Mouse (Mus musculus) intestine, embryonic 16.5 days (tissue): ENCODE measurements around the gene Poc1b. TPM values are rescaled to one million over a fixed set of nuclear protein-coding genes. Genes with fewer than 3 reads are reported as not detected.
A peak's percentile ranks its signal among the peaks of the same experiment; 100 is the strongest.

Experiments
- ATAC-seq: fragments of 200-750 bp; cut with Nextera tagmentation; 2 replicates; pipeline ENCODE4 v1.8.0; 2017; ENCODE audit warnings: moderate TSS enrichment, moderate library complexity
- H3K27ac ChIP-seq: fragments of 300-500 bp; sonication (generic); 2 replicates; pipeline ENCODE4 v1.5.1; 2014; ENCODE audit warnings: mild to moderate bottlenecking, low read length
- H3K27me3 ChIP-seq: fragments of 300-500 bp; sonication (generic); replicated peaks from 2 replicates; pipeline ENCODE4 v1.6.1; 2014; ENCODE audit warnings: low read length, control low read depth, mixed read lengths; ENCODE audit not compliant: control insufficient read depth, insufficient read depth
- H3K36me3 ChIP-seq: fragments of 300-500 bp; sonication (generic); 2 replicates; pipeline ENCODE4 v1.6.1; 2014; ENCODE audit warnings: low read length, control low read depth; ENCODE audit not compliant: control insufficient read depth, insufficient read depth
- H3K4me1 ChIP-seq: fragments of 300-500 bp; sonication (generic); 2 replicates; pipeline ENCODE4 v1.6.1; 2014; ENCODE audit warnings: low read length, control low read depth, mixed read lengths; ENCODE audit not compliant: control insufficient read depth, insufficient read depth
- H3K4me2 ChIP-seq: fragments of 300-500 bp; sonication (generic); 2 replicates; pipeline ENCODE4 v1.6.1; 2014; ENCODE audit warnings: low read depth, low read length, control low read depth
- H3K4me3 ChIP-seq: fragments of 300-500 bp; sonication (generic); 2 replicates; pipeline ENCODE4 v1.5.1; 2014; ENCODE audit warnings: mild to moderate bottlenecking, low read length
- H3K9ac ChIP-seq: fragments of 300-500 bp; sonication (generic); 2 replicates; pipeline ENCODE4 v1.6.1; 2014; ENCODE audit warnings: low read depth, low read length
- H3K9me3 ChIP-seq: fragments of 300-500 bp; sonication (generic); 2 replicates; pipeline ENCODE4 v1.6.1; 2016; ENCODE audit warnings: low read length, control low read depth; ENCODE audit not compliant: control insufficient read depth
- WGBS: fragments of 180-500 bp; shearing (Covaris S2); extraction: QIAGEN DNeasy Blood & Tissue Kit; methylation state at CpG from one replicate; pipeline ENCODE4 v1.1.7; 2014; 5-methylcytosine and 5-hydroxymethylcytosine counted together
- polyA plus RNA-seq: library from polyadenylated mRNA; unstranded; fragments of >200 nt; fragmentation: Nextera tagmentation; extraction: Ambion mirVana; gene quantifications from 2 replicates; pipeline ENCODE4 v1.2.1, GENCODE M21; 2015

Poc1b gene
- polyA plus RNA-seq, 1 experiment from 2014 or later, result 20.5 TPM

DNA sequence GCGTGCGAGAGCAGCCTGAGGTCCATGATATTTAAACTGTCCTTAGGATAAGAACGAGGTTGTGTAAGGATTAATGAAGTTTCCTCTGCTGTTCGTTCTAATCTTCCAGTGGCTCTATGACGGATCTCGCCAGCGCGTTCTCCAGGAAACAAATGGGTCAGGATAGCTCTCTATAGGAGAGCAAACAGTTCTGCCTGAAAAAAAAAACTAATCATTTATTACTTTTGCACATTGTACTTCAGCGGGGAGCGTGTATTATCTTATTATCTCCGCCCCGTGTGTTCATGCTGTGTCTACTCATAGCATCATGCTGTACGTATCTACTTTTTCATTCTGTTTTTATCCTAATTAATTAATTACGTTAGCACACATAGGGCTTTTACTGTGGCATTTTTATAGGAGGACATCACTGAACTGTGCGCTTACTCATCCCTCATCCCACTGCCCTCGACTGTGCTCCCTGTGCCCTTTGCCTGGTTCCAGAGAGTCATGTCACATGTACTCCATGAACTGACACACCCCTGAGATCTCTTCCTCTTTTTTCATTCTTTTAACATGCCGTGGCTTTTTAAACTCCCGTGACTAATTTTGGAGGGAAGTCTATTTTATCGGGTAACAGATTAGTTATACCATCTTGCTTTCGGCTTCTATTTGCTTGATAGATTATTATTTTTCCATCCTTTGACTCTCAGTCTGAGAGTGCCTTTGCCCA lies 140.1 kb downstream of the Poc1b start:
- Histone ChIP-seq H3K4me1 (peaks cover 11% of the 10 kb centered on the region), H3K27me3 (no peaks in the 10 kb centered on the region), H3K9ac (no peak overlapping the region), H3K36me3 (no peaks in the 10 kb centered on the region), H3K9me3 (no peaks in the 10 kb centered on the region), H3K27ac (no peak overlapping the region), H3K4me2 (no peak overlapping the region), H3K4me3 (no peak overlapping the region)
- 71% methylated on average over 20 of the region's 20 CpGs for WGBS
- peak; percentile 29; the same call in 1 of the 2 replicates for ATAC-seq

Other genes starting within 250 kb of the Poc1b start
- 149 and 151 TPM in 2 replicates for gene Atp2b1, start 192.6 kb upstream of the Poc1b start, polyA plus RNA-seq
- gene Galnt4, start 1.1 kb downstream of the Poc1b start, polyA plus RNA-seq, result 19.3 and 21.6 TPM in 2 replicates
- gene Phxr2, start 19.3 kb downstream of the Poc1b start, polyA plus RNA-seq, result not detected in 2 replicates
- gene Dusp6, start 156.2 kb downstream of the Poc1b start, polyA plus RNA-seq, result 37.2 and 37.5 TPM in 2 replicates